Mouse (Mus musculus) T-helper 1 cell (primary cell): ENCODE results near the gene Nfkbia.

Experiments used
- in situ Hi-C: fragments of 300-600 bp; cut with MboI, MseI; formaldehyde crosslinking; loops from one replicate; pipeline ENCODE4 v1.15.1; 2025; ENCODE audit warnings: high pct_unique_total_duplicates

The Nfkbia gene

DNA sequence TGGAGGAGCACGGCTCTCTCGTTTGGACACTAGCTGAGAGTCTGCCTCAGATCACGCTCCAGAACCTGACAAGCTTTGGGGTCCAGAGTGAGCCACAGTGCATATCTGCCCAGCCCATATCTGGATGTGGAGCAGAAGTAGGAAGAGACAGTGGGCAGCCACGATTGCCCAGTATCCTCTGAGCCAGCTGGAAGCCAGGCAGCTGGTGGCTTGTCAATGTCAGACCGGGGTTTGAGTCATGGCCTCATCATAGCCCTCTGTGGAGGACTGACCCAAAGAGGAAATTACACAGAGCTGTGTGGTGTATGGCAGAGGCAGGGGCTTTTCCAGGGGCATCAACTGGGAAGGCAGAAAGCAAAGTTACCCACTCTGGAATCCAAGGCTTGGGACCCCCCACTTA, 25.6 kb downstream of the Nfkbia start:
- in situ Hi-C loops: no loop called here

DNA sequence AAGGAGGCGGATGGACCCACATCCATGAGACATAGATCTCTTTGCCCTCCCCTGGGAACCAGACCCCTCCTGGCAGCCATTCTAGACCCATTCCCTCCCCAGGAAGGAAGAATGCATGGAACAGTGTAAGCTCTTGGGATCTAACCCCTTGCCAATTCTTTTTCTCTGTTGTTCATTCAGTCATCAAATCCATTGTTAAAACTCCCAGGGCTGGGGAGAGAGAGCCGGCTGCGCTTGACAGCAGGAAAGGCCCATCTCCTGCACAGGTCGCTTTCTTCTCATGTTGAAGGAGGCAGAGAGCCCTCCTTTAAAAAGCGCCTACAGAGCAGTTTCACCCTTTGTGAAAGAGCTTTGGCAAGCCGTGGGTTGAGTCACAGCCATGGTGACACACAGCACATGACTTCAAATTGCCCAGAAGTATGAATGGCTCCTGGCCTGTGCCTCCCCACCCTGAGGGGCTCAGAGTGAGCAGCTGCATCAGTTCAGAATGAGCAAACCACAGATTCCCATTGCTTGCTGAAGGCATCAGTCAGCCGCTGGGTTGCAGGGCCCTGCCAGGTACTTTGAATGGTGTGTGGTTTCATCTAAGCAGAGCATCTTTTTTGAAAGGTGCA, 26.3 kb downstream of the Nfkbia start:
- in situ Hi-C loops: no loop called here

DNA sequence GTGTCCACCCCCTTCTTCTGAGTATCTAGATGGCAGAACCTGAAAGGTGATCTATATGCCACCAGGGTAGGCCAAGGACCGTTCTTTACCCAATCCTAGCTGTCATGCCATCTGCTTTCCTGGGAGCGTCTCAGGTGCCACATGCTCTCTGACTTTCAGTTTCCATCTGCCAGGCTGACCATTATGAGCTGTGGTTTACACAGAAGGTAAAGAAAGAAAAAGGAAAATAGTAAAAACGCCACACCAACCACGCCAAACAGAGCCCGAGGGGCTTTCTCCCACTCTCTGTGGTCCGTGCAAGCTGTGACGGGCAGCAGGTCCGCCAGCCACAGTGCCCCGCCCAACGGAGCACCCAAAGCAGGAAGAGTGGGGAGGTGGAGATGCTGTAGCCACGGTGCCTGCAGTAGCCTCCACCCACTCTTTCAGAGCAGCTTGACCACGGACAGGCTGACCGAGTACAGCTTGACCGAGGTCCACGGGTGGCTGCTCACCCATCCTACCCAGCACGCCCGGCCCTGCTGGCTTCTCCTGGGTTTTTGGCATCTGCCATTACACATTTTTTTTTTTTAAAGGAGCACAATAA, 27.0 kb downstream of the Nfkbia start:
- in situ Hi-C loops: no loop called here

DNA sequence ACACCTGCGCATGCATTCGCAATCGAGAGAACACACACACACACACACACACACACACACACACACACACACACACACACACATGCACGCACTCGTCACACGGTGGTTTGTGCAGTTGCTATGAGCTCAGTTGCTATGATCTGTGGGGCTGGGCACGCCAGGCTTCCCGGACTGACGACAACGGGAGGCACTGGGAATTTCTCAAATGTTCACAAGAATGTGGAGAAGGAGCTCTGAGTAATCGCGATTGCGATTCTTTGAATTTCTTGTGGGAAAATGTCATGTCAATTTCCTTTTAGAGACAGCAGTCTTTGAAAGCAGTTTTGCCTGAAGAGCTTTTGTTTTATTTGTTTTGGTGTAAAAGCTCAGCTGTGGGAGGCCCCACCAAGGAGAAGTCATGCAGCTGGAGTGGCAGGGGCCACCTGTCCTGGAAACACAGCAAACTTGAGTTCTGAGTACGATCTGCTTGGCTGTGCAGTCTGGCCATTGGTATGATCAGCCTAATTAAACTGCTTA, 27.5 kb downstream of the Nfkbia start:
- in situ Hi-C loops: no loop called here

DNA sequence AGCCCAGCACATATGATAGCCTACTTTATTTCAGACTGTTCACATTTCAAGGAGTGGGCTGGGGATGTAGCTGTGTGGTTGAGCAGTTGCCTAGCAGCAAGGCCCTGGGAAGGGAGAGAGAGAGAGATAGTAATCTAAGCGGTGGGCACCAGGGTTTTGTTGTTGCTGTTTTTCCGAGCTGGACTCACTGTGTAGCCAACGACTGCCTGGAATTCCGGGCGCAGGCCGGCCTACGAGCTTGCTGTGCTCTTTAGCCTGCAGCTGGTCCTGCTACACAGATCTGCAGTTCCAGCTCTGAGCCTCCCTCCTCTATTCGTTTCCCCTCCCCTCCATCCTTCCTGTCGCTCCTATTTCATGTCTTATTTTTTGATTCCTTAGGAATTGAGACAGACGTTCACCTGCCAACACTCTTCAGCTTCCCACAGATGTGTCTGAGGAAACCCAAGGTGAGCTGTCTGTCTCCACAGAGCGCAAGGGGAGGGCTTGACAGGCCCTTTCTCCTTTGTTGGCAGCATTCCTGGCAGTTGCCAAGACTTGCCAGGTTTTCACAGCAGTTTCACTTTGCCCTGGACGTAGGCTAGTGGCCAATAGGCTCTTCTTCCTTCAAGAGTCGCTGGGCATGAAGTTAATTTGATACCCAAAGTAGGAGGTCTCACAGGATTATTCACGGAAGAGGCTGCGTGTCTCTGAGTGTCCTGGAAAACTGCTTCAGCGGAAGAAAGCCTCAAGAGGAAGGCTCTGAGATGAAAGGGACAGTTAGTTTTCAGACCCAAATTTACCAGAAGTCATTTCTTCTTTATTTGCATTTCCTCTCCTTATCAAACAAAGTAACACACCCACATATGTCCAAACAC, 28.2 kb downstream of the Nfkbia start:
- in situ Hi-C loops: no loop called here

DNA sequence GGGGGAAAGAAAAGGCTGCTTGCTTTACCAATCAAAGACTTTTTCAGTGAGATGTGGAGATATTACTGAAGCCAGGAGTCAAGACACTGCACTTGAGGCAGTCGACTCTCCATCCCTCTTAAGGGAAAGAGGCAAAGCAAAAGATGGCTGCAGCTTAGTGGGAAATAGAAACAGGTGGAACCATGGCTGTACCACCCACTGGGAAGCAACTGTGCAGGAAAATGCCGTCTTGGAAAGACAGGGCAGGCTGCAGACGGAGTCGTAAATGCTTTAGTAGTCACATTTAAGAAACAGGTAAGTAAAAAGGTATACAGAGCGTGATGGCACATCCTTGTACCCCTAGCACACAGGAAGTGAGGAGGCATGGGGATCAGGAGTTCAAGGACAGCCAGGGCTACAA, 29.4 kb downstream of the Nfkbia start:
- in situ Hi-C loops: no loop called here

DNA sequence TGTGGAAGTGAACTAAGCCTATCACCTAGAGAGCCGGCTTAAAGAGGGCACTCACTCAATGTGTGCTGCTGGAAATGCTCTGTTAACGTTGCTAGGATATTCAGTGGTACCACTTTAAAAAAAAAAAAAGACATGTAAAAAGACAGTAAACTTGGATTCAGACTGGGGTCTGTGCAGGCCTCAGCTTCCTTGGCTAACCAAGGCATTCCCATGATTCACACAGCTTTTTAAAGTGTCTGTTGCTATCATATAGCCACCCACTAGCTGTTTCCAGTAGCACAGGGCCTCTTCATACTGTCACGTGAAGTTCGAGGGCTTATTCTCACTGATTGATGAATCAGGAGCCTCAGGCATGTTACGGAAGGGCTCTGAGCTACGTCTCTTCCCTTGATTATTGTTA, 30.0 kb downstream of the Nfkbia start:
- in situ Hi-C loops: no loop called here

DNA sequence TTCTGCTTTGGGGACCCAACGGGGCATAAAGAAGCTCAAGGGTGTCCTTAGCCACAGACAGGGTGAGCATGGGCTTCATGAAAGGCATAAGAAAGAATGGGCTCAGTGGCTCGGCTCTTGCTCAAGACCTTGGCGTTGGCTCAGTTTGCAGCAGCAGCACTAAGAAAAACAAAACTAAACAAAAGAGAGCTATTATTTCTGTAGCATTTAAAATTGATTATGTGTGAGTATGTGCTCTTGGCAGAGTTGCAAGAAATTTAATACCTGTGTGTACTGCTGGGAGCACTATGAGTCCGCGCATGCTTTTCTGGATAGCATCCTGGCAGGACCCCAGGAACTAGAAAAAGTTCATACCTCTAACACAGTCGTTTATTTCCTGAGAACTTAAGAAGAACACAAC, 30.7 kb downstream of the Nfkbia start:
- in situ Hi-C loops: no loop called here

DNA sequence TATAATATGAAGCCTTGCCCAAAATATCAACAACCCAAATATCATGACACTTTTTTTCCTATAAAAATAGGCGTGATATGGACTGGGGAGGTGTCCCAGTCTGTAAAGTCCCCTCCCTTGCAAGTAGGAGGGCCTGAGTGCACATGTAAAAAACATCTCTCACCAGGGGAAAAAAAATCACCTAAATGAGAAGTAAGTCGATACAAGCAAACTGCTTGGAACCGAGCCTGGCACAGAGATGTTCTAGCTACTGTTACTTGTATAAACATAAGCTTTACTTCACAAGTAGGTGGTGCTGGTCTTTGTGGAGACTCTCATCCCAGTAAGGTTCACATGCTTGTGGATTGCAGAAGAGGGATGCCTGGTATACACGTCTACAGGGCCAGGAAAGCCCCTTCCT, 31.5 kb downstream of the Nfkbia start:
- in situ Hi-C loops: no loop called here

DNA sequence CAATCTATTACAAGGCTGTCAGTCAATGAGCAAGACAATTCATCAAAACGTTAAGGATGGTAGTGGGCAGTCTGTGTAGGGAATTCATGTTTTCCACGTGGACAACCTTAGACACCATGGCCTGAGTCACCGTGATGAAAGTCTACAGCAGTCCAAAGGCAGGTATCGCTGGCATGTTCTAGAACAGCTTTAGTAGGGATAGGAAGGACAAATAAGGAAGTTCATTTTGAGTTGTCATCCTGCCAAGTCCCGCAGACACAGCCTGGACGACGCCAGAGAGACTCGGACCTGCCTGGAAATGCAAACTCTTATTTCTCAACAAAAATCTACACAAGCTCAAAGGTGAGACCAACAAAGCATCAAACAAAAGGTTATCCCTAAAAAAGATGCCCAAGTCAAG, 32.7 kb downstream of the Nfkbia start:
- in situ Hi-C loops: no loop called here

DNA sequence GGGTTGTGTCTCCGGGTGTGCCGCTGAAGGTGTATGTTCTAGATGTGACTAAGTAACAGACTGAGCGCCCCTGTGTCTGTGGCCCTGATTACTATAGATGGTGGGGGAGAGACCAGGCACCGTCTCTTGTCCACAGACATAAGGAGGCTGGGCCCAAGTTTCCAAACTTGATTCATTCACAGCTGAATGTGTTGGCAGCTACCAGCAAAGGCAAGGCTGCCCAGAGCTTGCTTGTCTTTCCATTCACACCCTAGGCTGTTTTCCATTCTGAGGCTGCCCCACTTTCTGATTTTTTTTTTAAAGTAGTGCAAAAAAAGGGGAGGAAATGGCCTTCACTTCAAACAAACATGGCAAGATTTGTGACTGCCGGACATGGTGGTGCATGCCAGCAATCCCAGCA, 35.6 kb downstream of the Nfkbia start:
- in situ Hi-C loops: no loop called here

DNA sequence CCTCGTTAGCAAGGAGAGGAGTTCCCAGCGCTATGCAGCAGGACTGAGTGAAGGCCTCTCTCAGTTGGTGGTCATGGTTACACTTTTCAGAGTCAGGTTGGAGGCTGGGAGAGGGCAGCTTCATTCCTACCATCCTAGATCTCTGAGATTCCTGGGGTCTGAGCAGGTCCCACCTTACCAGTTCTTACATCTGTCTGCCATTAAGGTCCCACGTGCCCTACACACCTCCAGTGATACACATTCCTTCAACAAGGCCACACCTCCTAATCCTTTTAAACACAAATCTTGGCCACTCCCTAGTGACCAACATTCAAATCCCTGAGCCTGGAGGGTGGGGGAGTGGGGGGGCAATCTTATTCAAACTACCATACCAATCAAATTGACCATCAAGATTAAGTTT, 36.3 kb downstream of the Nfkbia start:
- in situ Hi-C loops: no loop called here

DNA sequence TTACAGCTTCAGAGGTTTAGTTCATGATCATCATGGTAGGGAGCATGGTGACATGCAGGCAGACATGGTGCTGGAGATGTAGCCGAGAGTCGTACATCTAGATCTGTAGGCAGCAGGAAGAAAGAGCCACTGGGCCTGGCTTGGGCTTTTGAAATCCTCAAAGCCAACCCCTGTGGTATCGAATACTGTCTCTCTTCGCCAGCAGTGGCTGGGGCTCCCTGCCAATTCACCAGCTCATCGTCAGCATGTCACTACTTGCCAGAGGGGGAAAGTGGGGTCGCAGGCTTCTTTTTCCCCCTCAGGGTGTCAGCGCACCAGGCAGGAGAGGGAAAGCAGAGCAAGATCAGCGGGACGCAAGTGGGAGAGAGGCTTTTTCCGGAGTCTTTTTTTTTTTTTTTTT, 37.2 kb downstream of the Nfkbia start:
- in situ Hi-C loops: no loop called here

DNA sequence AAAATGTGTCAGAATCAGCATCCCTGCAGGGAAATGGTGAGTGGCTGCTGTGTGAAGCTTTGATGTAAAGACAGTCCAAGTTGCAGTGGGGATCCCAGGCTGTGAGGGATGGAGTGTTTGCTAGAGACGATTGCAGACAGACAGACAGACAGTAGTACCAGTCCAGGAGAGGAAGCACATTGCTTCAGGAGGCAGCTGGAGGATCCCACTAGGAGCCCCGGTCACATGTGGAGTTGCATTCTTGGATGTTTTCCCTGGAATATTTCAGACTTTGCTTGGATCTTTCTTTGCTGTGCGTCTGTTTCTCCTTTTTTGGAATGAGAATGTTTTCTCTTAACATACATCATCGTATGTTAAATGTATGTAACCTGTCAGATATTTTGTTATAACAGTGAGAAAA, 38.5 kb downstream of the Nfkbia start:
- in situ Hi-C loops: no loop called here

DNA sequence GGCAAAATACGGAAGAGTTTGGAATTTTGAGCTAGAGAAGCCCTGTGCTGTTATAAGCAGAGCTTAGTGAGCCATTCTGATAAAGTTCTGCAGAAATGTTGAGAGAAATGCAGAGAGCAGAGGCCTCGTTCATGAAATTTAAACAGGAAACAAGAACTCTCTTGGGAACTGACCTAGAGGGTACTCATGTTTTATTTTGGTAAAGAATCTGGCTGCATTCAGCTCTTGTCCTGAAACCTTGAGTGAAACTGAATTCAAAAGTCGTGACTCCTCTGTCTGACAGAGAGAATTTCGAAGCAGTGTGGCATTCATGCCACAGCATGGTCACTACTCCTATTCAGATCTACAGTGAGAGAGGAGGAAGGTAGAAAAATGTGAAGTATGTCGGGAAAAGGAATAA, 39.6 kb downstream of the Nfkbia start:
- in situ Hi-C loops: no loop called here

DNA sequence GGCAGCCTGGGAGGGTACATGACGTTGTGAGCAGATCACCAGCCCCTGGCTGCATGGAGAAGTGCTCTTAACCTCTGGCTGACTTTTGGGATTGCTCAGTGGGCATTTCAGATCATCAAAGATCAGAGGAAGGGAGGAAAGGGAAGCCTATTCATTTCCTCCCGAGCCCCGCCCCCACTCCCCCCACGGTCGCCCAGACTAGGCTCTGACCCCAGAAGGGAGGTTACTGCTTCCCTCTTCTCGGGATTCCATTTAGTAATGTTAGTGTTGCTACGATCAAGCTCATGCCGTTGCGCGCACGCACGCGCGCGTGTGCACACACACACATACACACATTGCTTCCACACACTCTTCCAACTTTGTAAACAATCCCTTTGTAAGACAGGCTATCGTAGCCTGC, 42.0 kb downstream of the Nfkbia start:
- in situ Hi-C loops: no loop called here

DNA sequence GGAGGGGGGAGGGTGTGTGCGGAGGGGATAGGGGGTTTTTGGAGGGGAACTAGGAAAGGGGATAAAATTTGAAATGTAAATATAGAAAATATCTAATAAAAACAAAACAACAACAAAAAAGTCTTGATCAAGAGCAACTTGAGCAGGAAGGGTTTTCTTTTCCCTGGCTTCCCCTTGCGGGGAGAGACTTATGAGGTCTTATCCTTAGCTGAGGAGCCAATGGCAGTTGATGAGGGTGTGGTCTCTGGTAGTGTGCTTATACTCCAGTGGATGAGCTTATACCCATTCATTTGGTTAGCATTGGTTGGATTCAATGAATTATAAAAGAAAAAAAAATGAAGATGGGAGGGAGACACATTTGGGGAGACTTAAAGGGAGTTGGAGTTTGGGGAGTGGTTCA, 43.4 kb downstream of the Nfkbia start:
- in situ Hi-C loops: no loop called here

DNA sequence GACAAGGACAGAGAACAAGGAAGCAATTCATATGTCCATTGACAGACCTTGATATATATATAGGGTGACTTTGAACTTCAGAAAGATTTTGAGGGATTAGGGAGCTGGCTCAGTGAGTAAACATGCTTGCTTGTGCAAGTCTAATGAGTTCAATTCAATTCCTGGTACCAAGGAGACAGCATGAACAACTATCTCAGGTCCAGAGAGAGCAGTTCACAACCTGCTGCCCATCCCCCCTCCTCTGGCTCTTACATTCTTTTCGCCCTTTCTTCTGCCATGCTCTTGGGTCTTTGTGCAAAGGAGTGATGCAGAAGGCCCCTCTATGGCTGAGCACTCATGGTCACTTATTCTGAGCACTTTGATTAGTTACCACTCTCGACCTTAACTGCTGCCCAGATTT, 44.0 kb downstream of the Nfkbia start:
- in situ Hi-C loops: no loop called here

DNA sequence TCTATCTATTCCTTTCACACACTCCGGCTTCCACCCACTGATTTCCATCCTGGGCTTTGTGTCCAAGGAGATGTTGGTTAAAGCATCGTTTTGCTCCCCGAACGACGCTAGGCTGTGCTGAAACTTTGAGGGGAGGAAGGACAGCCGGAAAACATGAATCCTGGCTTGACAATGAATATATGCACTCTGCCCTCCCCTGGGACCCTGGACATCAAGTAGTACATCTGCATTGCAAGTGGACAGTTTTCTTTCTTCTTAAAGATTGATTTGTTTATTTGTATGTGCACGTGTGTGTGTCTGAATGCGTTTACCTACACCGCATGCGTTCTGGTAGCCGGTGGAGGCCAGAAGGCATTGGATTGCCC, 45.1 kb downstream of the Nfkbia start:
- in situ Hi-C loops: no loop called here

DNA sequence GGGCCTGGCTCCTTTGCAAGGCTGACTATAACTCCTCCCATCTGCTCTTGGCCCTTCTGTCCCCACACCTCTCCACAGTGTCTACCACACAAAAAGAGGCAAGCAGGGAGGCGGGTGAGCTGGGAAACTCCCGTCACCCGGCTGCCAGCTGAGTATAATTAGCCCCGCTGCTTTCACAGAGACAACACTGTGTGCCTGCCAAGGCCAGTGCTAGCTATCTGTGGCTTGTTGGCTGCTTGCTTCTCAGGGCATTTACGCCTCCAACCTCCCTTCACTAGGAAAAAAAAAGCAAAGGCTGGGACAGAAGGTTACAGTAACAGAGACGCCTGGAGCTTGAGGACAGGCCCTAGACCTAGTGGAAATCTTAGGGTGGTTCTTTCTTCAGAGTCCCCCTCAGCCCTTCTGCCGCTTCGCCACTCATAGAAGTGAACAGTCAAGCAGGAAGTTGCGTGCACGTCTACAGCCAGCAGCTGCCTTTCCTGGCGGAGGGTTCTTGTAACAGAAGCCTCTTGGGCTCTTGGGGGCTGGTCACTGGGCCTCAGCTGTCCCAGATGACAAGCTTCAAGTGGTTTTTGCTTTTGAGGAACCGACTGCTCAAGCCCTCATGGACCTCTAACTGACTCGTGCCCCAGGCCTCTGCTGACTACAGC, 45.6 kb downstream of the Nfkbia start:
- in situ Hi-C loops: no loop called here

DNA sequence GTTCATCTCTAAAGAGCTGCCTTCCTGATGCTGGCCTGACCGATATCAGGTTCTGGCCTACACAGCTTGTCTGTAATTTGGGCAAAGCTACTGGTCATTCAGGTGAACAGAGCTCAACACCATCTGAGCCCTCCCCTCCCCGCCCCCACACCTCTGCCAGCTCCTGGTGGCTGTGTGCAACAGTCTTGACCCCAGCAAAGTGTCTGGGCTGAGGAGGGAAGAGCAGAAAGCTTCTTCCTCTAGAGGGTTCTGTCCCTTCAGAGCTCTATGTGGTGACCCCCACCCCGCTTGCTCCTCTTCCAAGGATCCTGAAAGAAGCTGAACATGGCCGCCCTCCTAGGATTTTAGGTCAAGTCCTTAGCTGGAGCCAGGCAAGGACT, 46.1 kb downstream of the Nfkbia start:
- in situ Hi-C loops: no loop called here

DNA sequence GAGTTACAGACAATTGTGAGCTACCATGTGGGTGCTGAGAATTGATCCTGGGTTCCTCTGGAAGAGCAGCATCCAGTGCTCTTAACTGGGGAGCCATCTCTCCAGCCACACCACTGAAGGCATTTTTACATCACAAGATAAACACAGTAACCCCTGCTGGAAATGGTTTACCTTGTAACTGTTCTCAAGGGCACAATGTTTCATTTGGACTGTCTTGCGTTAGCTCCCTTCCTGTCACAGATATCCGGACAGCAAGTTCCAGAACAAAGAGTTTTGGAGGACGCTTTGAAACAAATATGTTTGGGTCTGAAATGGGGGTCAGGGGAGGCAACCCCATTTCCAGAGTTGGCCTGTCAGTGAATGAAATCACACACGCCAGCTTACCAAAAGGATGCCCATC, 46.9 kb downstream of the Nfkbia start:
- in situ Hi-C loops: no loop called here
